Mouse (Mus musculus) frontal cortex, adult 2 months (tissue): ENCODE results near the gene Tex44. TPM values are rescaled to one million over a fixed set of nuclear protein-coding genes. Genes with fewer than 3 reads are reported as not detected.

Source experiments
- DNase-seq, 2 experiments: peaks; one replicate each; pipeline ENCODE4 v3.0.0; 2022; ENCODE audit warnings: low spot score in 1 of 2; ENCODE audit errors: extremely low spot score in 1 of 2
- polyA plus RNA-seq: library from polyadenylated mRNA; depleted of rRNA; stranded (reverse); fragments of >200 nt; gene quantifications from 2 replicates; pipeline ENCODE4 v1.2.3, GENCODE M21; 2012; rRNA removed

Gene Tex44
- polyA plus RNA-seq: not detected in 2 replicates

GRCm38 (mm10) chr1:86426128-86426527 lies at the start of gene Tex44, which contains the start of gene Nmur1:
Gene Tex44, plus strand, starts transcription at chr1:86426329.
Gene Nmur1, minus strand, starts transcription at chr1:86426228.
- DNase-seq: no peak

- DNase-seq: no peak
Measured at GRCm38 (mm10) chr1:86376354-86376753, 49.8 kb upstream of the Tex44 start.

GRCm38 (mm10) chr1:86378662-86379061 lies 47.5 kb upstream of the Tex44 start:
- peak in 1 of 2 experiments; percentile 38 for DNase-seq

GRCm38 (mm10) chr1:86379161-86379569 lies 47.0 kb upstream of the Tex44 start:
- DNase-seq: no peak

- DNase-seq: peak in 1 of 2 experiments; percentile 64
Measured at GRCm38 (mm10) chr1:86381027-86381426, 45.1 kb upstream of the Tex44 start.

GRCm38 (mm10) chr1:86389230-86389629 lies 36.9 kb upstream of the Tex44 start:
- DNase-seq: peak in 1 of 2 experiments; percentile 86

- DNase-seq: no peak
Measured at GRCm38 (mm10) chr1:86391425-86391824, 34.7 kb upstream of the Tex44 start.

- no peak for DNase-seq
Measured at GRCm38 (mm10) chr1:86393219-86393618, 32.9 kb upstream of the Tex44 start.

- no peak for DNase-seq
Measured at GRCm38 (mm10) chr1:86394246-86394645, 31.9 kb upstream of the Tex44 start.

GRCm38 (mm10) chr1:86395897-86396296 lies 30.2 kb upstream of the Tex44 start:
- DNase-seq: no peak

GRCm38 (mm10) chr1:86397621-86398020 lies 28.5 kb upstream of the Tex44 start:
- DNase-seq: no peak

GRCm38 (mm10) chr1:86398222-86398621 lies 27.9 kb upstream of the Tex44 start:
- DNase-seq: no peak

- no peak for DNase-seq
Measured at GRCm38 (mm10) chr1:86399322-86399721, 26.8 kb upstream of the Tex44 start.

GRCm38 (mm10) chr1:86400096-86400754 lies 25.9 kb upstream of the Tex44 start:
- no peak for DNase-seq

GRCm38 (mm10) chr1:86404834-86405233 lies 21.3 kb upstream of the Tex44 start:
- no peak for DNase-seq

GRCm38 (mm10) chr1:86406313-86406712 lies 19.8 kb upstream of the Tex44 start:
- DNase-seq: no peak

GRCm38 (mm10) chr1:86406914-86407313 lies 19.2 kb upstream of the Tex44 start:
- DNase-seq: no peak

GRCm38 (mm10) chr1:86408515-86408914 lies 17.6 kb upstream of the Tex44 start:
- no peak for DNase-seq

GRCm38 (mm10) chr1:86409476-86409875 lies 16.7 kb upstream of the Tex44 start:
- no peak for DNase-seq

GRCm38 (mm10) chr1:86414715-86415114 lies 11.4 kb upstream of the Tex44 start:
- no peak for DNase-seq

- no peak for DNase-seq
Measured at GRCm38 (mm10) chr1:86415144-86415543, 11.0 kb upstream of the Tex44 start.

- no peak for DNase-seq
Measured at GRCm38 (mm10) chr1:86415612-86416184, 10.4 kb upstream of the Tex44 start.
